Mouse (Mus musculus) testis, adult 2 months (tissue): ENCODE results near the gene Cecr2.

Experiments used
- CTCF ChIP-seq: fragments of 200-500 bp; IDR thresholded peaks from 2 replicates; pipeline ENCODE4 v1.5.1; 2012; ENCODE audit warnings: low read depth, mild to moderate bottlenecking, inconsistent platforms, low read length, moderate library complexity; ENCODE audit not compliant: control insufficient read depth, insufficient read depth, insufficient replicate concordance
- POLR2A ChIP-seq: fragments of 200-500 bp; IDR thresholded peaks from 2 replicates; pipeline ENCODE4 v1.6.1; 2012; ENCODE audit warnings: low read depth, mild to moderate bottlenecking, inconsistent platforms, low read length, moderate library complexity; ENCODE audit not compliant: control insufficient read depth

DNA sequence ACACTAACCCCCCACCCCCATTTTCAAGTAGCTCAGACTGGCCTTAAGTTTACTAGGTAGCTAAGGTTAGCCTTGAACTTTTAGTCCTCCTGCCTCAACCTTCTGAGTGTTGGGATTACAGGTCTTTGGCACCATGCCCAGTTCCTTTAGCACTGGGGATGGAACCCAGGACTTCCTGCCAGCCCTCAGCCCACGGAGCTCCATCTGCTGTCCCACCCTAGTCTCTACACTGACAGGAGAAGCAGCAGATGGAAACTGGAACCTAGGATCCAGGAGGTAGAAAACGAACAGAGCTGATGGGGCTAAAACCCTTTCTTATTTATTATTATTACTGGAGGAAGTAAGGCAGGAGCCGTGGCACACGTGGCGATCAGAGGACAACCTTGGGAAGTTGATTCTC lies 48.6 kb upstream of the Cecr2 start:
- TF ChIP-seq CTCF (no peak), POLR2A (no peak)
